Mouse (Mus musculus) left cerebral cortex, adult 2 months (tissue): ENCODE results near the gene Neurod2. TPM values are rescaled to one million over a fixed set of nuclear protein-coding genes. Genes with fewer than 3 reads are reported as not detected.
A peak's percentile ranks its signal among the peaks of the same experiment; 100 is the strongest.

ENCODE experiments used
- DNase-seq, 2 experiments: peaks; one replicate each; pipeline ENCODE4 v3.0.0; 2021 to 2022; ENCODE audit warnings: low spot score in 2 of 2, mixed read lengths in 1 of 2; ENCODE audit errors: extremely low spot score in 1 of 2
- H3K27ac ChIP-seq: fragments of 200-600 bp; 2 replicates; pipeline ENCODE4 v1.8.1; 2022
- H3K4me3 ChIP-seq: fragments of 200-600 bp; 2 replicates; pipeline ENCODE4 v1.8.1; 2022
- CTCF ChIP-seq: fragments of 200-600 bp; IDR thresholded peaks from 2 replicates; pipeline ENCODE4 v1.8.1; 2022; ENCODE audit warnings: antibody characterized with exemption, mild to moderate bottlenecking, moderate library complexity
- intact Hi-C: fragments of 180-260 bp; cut with DNase I; formaldehyde crosslinking; loops from one replicate; pipeline ENCODE4 v1.15.1; 2025
- total RNA-seq, 2 experiments: library from RNA; stranded (reverse); gene quantifications; 2 replicates each; pipeline ENCODE4 v1.2.3; 2021

Gene Neurod2
- total RNA-seq, 2 experiments from 2014 or later: 70.2 to 76.3 TPM

GRCm38 (mm10) chr11:98339071-98339501, 9.6 kb upstream of the Neurod2 start:
- Histone ChIP-seq H3K27ac (peak overlapping the region; percentile 67), H3K4me3 (peak overlapping the region; percentile 60)
- intact Hi-C loops: no loop called here
- DNase-seq: no peak
- TF ChIP-seq CTCF: no peak

GRCm38 (mm10) chr11:98338507-98338961, 9.1 kb upstream of the Neurod2 start:
- TF ChIP-seq CTCF: no peak
- Histone ChIP-seq H3K4me3 (peak overlapping the region; percentile 60), H3K27ac (peak overlapping the region; percentile 94)
- intact Hi-C loops: no loop called here
- DNase-seq: peak; percentile 84 to 89

GRCm38 (mm10) chr11:98336245-98337107, 7.0 kb upstream of the Neurod2 start:
- intact Hi-C loops: no loop called here
- no peak overlapping the region for H3K27ac ChIP-seq
- DNase-seq: no peak
- no peak overlapping the region for H3K4me3 ChIP-seq
- peak; percentile 56 for TF ChIP-seq CTCF

DNA sequence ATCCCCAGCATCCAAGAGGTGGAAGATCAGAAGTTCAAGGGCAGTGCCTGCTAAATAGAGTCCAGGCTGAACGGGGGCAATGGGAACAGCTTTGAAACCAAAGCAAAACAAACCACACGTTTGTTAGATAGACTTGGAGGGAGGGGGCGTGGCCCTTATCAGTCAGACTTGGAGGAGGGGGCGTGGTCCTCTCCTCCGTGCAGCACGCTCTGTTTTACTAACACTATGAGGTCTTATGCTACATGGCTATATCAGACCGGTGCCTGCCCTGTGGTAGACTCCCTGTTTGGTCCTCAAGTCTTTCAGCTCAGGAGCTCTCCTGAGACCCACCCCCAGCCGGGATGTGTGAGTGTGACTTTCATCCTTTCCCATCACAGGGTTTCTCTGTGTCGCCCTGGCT, 5.8 kb upstream of the Neurod2 start:
- no peak overlapping the region for H3K4me3 ChIP-seq
- intact Hi-C loops: no loop called here
- TF ChIP-seq CTCF: no peak
- no peak overlapping the region for H3K27ac ChIP-seq
- DNase-seq: no peak

DNA sequence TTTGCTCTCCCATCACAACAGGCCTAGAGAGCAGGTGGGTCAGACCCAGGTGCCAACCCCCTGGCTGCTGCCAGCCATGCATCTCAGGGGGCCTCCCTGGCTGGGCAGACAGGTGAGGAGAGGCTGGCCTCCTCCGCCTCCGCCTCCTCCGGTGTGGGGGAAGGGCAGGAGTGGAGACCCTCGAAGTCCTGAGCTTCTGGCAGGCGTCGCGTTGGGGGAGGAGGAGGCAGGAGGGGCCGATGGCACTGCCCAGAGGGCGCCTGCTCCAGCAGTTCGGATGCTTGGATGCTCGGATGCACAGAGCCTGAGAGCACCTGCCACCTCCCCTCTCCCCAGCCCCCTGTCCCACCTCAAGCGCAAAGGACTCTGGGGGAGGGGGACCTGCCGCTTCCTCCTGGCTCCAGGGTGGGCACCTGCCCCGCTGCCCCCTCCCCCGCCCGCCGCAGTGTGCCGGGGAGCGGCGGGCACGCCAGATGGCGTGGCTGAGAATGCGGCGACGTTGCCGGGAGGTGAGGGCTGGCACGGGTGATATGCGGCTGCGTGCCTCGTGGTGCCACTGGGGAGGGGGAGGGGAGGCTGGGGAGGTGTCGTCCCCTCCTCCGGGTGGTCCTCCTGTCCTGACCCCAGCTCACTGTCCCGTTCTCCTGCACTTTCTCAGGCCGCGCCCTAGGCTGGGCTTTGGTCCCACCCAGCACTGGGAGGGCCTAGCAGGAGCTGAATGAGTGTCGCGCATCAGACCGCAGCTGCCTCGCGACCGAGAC, 4.7 kb upstream of the Neurod2 start:
- intact Hi-C loops: no loop called here
- peak overlapping the region; percentile 94 for H3K27ac ChIP-seq
- peak overlapping the region; percentile 46 for H3K4me3 ChIP-seq
- no peak for TF ChIP-seq CTCF
- no peak for DNase-seq

DNA sequence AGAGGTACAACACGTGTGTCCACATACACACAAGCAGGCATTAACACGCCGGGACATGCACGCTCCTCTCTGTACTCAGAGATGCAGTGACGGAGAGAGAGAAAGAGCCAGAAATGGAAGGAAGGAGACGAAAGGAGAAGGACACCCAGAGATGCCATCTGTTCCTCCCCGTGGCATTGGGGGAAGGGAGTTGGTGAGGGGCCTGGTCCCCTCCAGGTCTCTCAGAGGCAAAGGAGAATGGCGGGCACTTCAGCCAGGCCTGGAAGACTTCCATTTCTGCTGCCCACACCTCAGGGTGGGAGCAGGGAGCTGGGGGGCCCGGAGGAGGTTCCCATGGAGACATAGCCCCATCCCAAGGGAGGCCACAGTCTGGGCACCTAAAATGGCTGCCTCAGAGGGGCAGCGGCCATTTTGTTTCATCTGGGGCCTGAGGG, 3.8 kb upstream of the Neurod2 start:
- no peak for DNase-seq
- intact Hi-C loops: no loop called here
- no peak overlapping the region for H3K4me3 ChIP-seq
- TF ChIP-seq CTCF: no peak
- peak overlapping the region; percentile 94 for H3K27ac ChIP-seq

DNA sequence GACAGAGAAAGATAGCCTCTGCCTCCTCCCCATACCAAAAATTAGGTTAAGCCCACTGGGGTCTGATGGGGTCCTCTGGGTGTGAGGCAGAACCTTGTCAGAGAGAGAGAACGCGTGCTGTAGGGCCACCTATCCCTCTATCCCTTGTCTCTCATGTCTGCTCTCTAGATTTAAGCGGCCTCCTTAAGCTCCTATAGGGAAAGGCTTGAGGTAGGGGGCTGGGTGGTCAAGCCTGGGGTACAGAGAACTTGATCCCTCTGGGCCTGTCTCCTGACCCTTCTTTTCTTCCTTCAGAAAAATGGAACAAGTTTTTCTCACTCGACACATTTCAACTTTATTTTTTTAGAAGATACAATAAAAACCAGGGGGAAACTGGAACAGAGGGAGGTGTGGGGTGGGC, 3.4 kb upstream of the Neurod2 start:
- no peak overlapping the region for H3K4me3 ChIP-seq
- DNase-seq: no peak
- H3K27ac ChIP-seq: peak overlapping the region; percentile 94
- intact Hi-C loops: no loop called here
- TF ChIP-seq CTCF: no peak

DNA sequence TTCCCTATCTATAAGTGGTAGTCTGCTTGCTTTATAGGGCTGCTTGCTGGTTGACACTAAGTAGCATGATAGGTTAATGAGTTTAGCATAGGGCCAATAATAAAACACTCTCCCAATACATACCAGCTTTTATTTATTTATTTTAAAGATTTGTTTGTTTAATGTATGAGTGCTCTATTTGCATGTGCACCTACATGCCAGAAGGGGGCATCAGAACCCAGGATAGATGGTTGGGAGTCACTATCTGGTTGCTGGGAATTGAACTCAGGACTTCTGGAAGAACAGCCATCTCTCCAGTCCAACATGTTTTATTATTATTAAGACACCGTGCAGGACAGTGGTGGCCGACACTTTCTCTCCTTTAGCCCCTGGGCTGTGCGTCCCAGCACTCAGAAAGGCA, 2.7 kb upstream of the Neurod2 start:
- DNase-seq: no peak
- Histone ChIP-seq H3K27ac (0 out of 2 replicates have a peak overlapping the region, but pooled peaks have one; percentile 94), H3K4me3 (no peak overlapping the region)
- intact Hi-C loops: no loop called here
- peak; percentile 20 for TF ChIP-seq CTCF

- H3K27ac ChIP-seq: no peak overlapping the region
- no peak for DNase-seq
- TF ChIP-seq CTCF: no peak
- H3K4me3 ChIP-seq: no peak overlapping the region
- intact Hi-C loops: no loop called here
These were observed 2.0 kb upstream of the Neurod2 start for GRCm38 (mm10) chr11:98331401-98331800.

GRCm38 (mm10) chr11:98330745-98331204, 1.3 kb upstream of the Neurod2 start:
- no peak for TF ChIP-seq CTCF
- no peak for DNase-seq
- Histone ChIP-seq H3K27ac (peak overlapping the region; percentile 53), H3K4me3 (no peak overlapping the region)
- intact Hi-C loops: no loop called here

DNA sequence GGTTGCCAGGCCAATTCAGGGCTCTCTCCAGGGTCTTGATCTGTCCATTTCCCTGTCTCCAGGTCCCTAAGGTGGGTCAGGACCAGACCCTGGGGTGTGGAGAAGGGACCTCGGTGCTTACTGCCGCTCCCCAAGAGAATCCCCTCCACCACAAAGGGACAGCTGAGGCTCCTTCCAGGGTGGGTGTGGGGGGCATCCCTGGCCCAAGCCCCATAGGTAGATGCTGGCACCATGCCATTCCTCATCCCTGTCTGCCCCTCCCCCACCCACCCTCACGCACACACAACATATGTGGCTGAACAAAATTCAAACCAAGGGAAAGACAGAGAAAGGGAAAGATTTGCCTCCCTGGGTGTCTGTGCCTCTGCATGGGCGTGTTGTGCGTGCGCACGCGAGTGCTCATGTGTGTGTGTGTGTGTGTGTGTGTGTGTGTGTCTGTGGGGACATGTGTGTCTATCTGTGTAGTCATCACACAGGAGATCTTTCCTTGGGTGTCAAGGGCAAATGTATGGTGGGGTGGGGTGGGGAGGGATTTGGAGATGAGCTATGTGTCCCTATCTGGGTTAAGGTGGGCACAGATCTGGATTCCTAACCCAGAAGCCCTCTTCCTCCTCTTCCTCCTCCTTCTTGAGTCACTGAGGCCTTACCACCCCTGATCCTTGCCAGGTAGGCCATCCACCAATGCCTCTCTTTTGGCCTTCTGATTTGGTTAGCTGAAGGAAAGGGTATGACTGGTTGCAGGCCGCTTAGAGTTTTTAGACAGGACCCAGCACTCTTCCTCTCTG, 704 bp upstream of the Neurod2 start:
- peak overlapping the region; percentile 63 for H3K4me3 ChIP-seq
- TF ChIP-seq CTCF: no peak
- DNase-seq: no peak
- peak overlapping the region; percentile 96 for H3K27ac ChIP-seq
- intact Hi-C loops: no loop called here
